Mouse (Mus musculus) forebrain, embryonic 14.5 days (tissue): Measurements from ENCODE around the gene Nfkb2. TPM values are rescaled to one million over a fixed set of nuclear protein-coding genes. Genes with fewer than 3 reads are reported as not detected.

Experiments used
- ATAC-seq: fragments of 200-750 bp; cut with Nextera tagmentation; 2 replicates; pipeline ENCODE4 v1.8.0; 2017; ENCODE audit warnings: mild to moderate bottlenecking, moderate library complexity
- DNase-seq: peaks from one replicate; pipeline ENCODE4 v3.0.0-alpha.2; 2015; ENCODE audit warnings: low spot score
- H3K27ac ChIP-seq: fragments of 300-500 bp; sonication (generic); 2 replicates; pipeline ENCODE4 v1.5.1; 2014; ENCODE audit warnings: low read depth, mild to moderate bottlenecking, control low read depth, low read length, moderate library complexity
- H3K27me3 ChIP-seq: fragments of 300-500 bp; sonication (generic); replicated peaks from 2 replicates; pipeline ENCODE4 v1.6.1; 2014; ENCODE audit warnings: low read length, control low read depth, mixed read lengths; ENCODE audit not compliant: control insufficient read depth, insufficient read depth
- H3K36me3 ChIP-seq: fragments of 300-500 bp; sonication (generic); 2 replicates; pipeline ENCODE4 v1.6.1; 2014; ENCODE audit warnings: low read length, control low read depth; ENCODE audit not compliant: control insufficient read depth, insufficient read depth
- H3K4me1 ChIP-seq: fragments of 300-500 bp; sonication (generic); 2 replicates; pipeline ENCODE4 v1.6.1; 2014; ENCODE audit warnings: antibody characterized with exemption, low read length, control low read depth; ENCODE audit not compliant: control insufficient read depth, insufficient read depth
- H3K4me2 ChIP-seq: fragments of 300-500 bp; sonication (generic); 2 replicates; pipeline ENCODE4 v1.6.1; 2014; ENCODE audit warnings: mild to moderate bottlenecking, control low read depth, low read length
- H3K4me3 ChIP-seq: fragments of 300-500 bp; sonication (generic); 2 replicates; pipeline ENCODE4 v1.5.1; 2014; ENCODE audit warnings: low read depth, low read length, control low read depth
- H3K9ac ChIP-seq: fragments of 300-500 bp; sonication (generic); 2 replicates; pipeline ENCODE4 v1.6.1; 2014; ENCODE audit warnings: mild to moderate bottlenecking, low read length, control low read depth, moderate library complexity
- H3K9me3 ChIP-seq: fragments of 300-500 bp; sonication (generic); replicated peaks from 2 replicates; pipeline ENCODE4 v1.6.1; 2016; ENCODE audit warnings: low read length, control low read depth, mixed read lengths; ENCODE audit not compliant: control insufficient read depth
- WGBS: fragments of 180-500 bp; shearing (Covaris S2); extraction: QIAGEN DNeasy Blood & Tissue Kit; methylation state at CpG from one replicate; pipeline ENCODE4 v1.1.7; 2014; 5-methylcytosine and 5-hydroxymethylcytosine counted together
- polyA plus RNA-seq: library from polyadenylated mRNA; unstranded; fragments of >200 nt; fragmentation: Nextera tagmentation; extraction: Ambion mirVana; gene quantifications from 2 replicates; pipeline ENCODE4 v1.2.1, GENCODE M21; 2014

The Nfkb2 gene
- polyA plus RNA-seq: 1.4 and 1.6 TPM in 2 replicates

DNA sequence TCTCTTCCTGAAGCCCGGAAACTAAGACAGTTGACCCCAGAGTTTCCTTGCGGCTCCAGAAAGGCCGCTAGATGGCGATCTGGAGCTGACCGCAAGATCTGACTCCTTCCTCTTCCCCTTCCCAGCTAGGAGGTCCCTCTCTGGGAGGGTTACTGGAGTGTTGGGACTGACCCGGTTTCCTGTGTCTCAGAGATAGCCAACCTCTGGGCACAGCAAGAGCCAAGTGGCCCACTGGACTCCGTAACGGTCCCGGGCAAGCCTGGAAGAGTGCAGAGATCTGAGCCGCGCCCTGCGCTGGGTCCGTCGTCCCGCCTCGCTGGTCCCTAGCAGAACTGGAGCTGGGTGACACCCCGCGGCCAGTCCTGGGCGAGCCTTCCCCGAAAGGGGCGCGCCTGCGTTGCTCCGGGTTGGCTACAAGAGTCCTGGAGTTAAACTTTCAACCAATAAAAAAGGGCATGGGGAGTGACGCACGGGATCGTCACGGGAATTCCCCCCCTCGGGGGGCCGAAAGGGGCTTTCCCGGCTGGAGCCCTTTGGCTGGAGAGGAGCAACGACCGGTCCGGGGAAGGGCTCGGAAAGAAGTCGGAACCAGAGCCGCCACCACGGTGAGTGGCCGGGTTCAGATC is at the start of gene Nfkb2:
TSS of gene Nfkb2 (plus strand) at position 105 of the 626 bp plus-strand sequence.
- ATAC-seq (peak; percentile 69), DNase-seq (peak; percentile 83)
- H3K9ac ChIP-seq: peak within 1 kb of the TSS; percentile 60
- no peaks in the 10 kb centered on the region for H3K9me3 ChIP-seq
- peak within 1 kb of the TSS; percentile 48 for H3K4me3 ChIP-seq
- WGBS: under 1% methylated on average over 39 of the region's 39 CpGs
- peaks cover 8% of the 10 kb centered on the region for H3K4me1 ChIP-seq
- peak within 1 kb of the TSS; percentile 83 for H3K4me2 ChIP-seq
- H3K27ac ChIP-seq: no peak within 1 kb of the TSS
- peaks cover 11% of the 10 kb centered on the region for H3K27me3 ChIP-seq
- no peaks in the 10 kb centered on the region for H3K36me3 ChIP-seq

DNA sequence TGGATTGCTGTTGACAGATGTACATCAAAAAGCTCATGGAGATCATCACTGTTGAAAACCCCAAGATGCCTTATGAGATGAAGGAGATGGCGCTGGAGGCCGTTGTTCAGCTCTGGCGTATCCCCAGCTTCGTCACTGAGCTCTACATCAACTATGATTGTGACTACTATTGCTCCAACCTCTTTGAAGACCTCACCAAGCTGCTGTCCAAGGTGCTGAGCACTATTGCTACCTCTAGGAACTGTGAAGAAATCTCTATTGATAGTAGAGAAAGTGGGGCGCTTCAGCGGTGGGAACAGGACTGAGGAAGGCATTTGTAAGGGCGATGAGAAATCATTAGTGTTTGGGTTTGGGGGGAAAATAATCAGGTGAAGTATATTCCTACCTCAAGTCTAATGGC is 39.4 kb upstream of the Nfkb2 start:
- DNase-seq: no peak
- Histone ChIP-seq H3K27ac (no peak overlapping the region), H3K4me1 (no peaks in the 10 kb centered on the region), H3K27me3 (no peaks in the 10 kb centered on the region), H3K9ac (no peak overlapping the region), H3K9me3 (no peaks in the 10 kb centered on the region), H3K4me3 (no peak overlapping the region), H3K4me2 (no peak overlapping the region), H3K36me3 (peaks cover 99% of the 10 kb centered on the region)
- no peak for ATAC-seq
- 92% methylated on average over 7 of the region's 7 CpGs for WGBS

DNA sequence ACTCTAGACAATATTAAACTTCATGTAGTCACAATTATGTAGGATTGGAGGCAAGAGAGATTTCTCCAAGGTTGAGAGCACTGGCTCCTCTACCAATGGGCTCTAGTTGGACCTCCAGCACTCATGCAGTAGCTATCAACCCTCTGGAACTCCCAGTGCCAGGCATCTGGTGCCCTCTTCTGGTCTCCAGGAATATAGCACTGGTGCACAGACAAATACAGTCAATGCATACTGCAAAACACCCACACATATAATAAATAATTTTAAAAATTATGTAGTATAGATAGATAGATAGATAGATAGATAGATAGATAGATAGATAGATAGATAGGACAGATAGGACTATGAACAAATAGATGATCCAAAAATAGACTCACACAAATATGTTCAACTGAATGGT is 28.8 kb upstream of the Nfkb2 start:
- Histone ChIP-seq H3K9me3 (no peaks in the 10 kb centered on the region), H3K4me3 (no peak overlapping the region), H3K27ac (no peak overlapping the region), H3K27me3 (no peaks in the 10 kb centered on the region), H3K9ac (no peak overlapping the region), H3K36me3 (peaks cover 71% of the 10 kb centered on the region), H3K4me2 (no peak overlapping the region), H3K4me1 (no peaks in the 10 kb centered on the region)
- ATAC-seq (no peak), DNase-seq (peak; percentile 12)

DNA sequence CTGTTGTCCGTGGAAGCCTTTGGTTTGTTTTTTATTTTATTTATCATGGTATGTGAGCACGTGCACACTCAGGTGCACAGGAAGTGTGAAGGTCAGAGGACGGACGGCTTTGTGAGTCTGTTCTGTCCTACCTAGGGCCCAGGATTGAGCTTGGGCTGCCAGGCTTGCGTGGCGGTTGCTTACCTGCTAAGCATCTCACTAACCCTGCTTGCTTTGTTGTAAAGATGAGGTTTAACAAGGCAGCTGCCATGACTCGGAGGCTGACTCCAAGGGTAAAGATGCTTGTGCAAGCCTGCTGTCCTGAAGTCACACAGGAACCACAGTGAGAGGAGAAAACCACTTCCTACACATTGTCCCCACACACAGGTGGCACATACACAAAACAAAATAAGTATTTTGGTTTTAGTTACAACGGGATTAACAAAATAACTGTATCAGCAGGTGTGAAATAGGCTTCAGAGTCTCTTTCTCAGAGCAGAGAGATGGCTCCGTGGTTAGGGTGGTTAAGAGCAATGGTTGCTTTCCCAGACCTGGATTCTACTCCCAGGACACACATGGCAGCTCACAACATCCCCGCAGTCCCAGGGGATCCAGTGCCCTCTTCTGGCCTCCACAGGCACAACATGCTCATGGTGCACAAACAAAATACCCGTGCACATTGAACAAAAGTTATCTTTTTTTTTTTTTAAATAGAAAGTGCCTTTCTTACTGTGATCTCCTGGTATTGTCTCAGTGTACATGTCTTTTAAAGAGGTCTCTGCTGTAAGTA is 21.9 kb upstream of the Nfkb2 start:
- DNase-seq: no peak
- no peak overlapping the region for H3K27ac ChIP-seq

DNA sequence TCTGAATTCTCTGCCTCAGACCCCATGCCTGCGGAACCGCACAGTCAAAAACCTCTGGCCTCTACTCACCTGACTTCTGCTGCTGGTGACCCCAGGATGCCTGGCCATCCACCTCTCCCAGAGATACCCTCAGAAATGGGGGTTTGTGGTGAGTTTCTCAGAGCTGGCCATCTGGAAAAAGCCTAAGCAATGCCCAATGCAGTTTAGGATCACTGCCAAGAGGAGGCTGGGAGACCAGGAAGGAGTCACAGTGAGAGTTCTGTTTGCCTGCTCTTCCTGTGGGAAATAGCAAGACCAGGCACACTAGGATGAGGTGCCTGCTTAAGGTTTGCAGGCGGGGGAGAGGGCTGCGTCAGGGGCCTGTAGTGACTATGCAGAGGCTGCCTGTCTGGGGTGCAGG is 19.4 kb upstream of the Nfkb2 start:
- Histone ChIP-seq H3K36me3 (peaks cover 70% of the 10 kb centered on the region), H3K4me3 (no peak overlapping the region), H3K27ac (no peak overlapping the region), H3K27me3 (no peaks in the 10 kb centered on the region), H3K9me3 (no peaks in the 10 kb centered on the region), H3K4me1 (no peaks in the 10 kb centered on the region), H3K4me2 (no peak overlapping the region), H3K9ac (no peak overlapping the region)
- no peak for ATAC-seq
- no peak for DNase-seq
- 91% methylated on average over 4 of the region's 4 CpGs for WGBS

More for the DNA sequence above, 21.9 kb upstream of the Nfkb2 start:
- 95% methylated on average over 11 of the region's 11 CpGs for WGBS
- no peak for ATAC-seq
- H3K9me3 ChIP-seq: no peaks in the 10 kb centered on the region
- H3K4me2 ChIP-seq: no peak overlapping the region
- H3K4me3 ChIP-seq: no peak overlapping the region
- no peak overlapping the region for H3K9ac ChIP-seq
- no peaks in the 10 kb centered on the region for H3K27me3 ChIP-seq
- H3K36me3 ChIP-seq: peaks cover 82% of the 10 kb centered on the region
- no peaks in the 10 kb centered on the region for H3K4me1 ChIP-seq

DNA sequence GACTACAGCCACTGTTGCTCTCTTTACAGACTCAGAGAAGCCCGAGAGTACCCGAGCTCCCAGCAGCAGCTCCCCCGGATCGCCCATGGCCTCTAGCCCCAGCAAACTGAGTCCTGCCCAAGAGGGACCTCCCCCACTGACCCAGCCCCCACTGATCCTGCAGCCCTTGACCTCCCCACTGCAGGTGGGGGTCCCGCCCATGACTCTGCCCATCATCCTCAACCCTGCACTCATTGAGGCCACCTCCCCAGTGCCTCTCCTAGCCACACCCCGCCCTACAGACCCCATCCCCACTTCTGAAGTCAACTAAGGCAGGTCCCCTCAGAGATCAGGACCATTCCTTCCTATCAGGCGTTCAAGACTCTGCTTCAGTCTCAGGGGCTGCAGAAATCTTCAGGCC is 18.5 kb upstream of the Nfkb2 start:
- no peak for ATAC-seq
- Histone ChIP-seq H3K9me3 (no peaks in the 10 kb centered on the region), H3K4me2 (no peak overlapping the region), H3K9ac (no peak overlapping the region), H3K27me3 (no peaks in the 10 kb centered on the region), H3K4me3 (no peak overlapping the region), H3K36me3 (peaks cover 61% of the 10 kb centered on the region), H3K27ac (no peak overlapping the region), H3K4me1 (no peaks in the 10 kb centered on the region)
- WGBS: 92% methylated on average over 7 of the region's 7 CpGs
- DNase-seq: no peak

DNA sequence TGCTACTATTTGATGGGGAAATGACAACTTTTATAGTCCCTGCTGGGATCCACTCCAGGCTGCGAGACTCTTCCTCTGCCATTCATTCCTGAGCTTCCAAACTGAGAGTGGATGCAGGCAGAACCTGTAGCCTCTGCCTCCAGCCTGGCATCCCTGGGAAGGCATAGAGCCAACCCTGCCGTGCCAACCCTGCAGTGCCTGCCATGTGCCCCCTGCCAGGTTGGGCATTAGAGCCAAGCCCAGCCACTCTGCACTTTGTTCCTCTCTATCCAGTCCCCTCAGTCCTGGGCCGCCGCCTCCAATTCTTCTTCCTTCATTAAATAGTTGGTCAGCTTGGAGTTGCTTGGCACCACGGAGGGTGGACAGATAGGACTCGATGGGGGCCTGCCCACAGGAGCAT is 18.1 kb upstream of the Nfkb2 start:
- Histone ChIP-seq H3K36me3 (peaks cover 56% of the 10 kb centered on the region), H3K27me3 (no peaks in the 10 kb centered on the region), H3K9me3 (no peaks in the 10 kb centered on the region), H3K9ac (no peak overlapping the region), H3K4me2 (no peak overlapping the region), H3K4me3 (no peak overlapping the region), H3K27ac (no peak overlapping the region), H3K4me1 (no peaks in the 10 kb centered on the region)
- DNase-seq (no peak), ATAC-seq (no peak)
- WGBS: 87% methylated on average over 6 of the region's 6 CpGs

DNA sequence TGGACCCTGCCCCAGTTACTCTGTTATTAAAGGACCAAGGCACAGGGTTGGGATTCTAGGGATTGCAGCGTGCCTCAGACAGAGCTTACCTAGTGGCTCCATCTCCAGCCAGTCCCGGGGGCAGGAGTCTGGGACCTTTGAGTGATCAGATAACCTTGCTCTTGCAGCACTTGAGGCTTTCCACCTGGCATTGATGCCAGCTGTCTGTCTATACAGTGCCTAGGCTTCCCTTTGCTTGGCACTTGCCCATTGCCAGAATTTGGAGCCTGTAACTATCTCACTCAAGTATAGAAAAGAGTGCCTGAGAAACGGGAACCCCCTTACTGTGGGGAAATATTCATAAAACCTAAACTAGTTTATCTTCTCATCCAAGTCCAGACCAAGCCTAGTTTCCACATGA is 17.2 kb upstream of the Nfkb2 start:
- WGBS: 94% methylated on average over 3 of the region's 3 CpGs
- H3K36me3 ChIP-seq: peaks cover 49% of the 10 kb centered on the region
- no peak overlapping the region for H3K4me2 ChIP-seq
- DNase-seq (no peak), ATAC-seq (no peak)
- no peaks in the 10 kb centered on the region for H3K27me3 ChIP-seq
- no peak overlapping the region for H3K27ac ChIP-seq
- H3K4me3 ChIP-seq: no peak overlapping the region
- no peak overlapping the region for H3K9ac ChIP-seq
- H3K9me3 ChIP-seq: no peaks in the 10 kb centered on the region
- H3K4me1 ChIP-seq: no peaks in the 10 kb centered on the region

DNA sequence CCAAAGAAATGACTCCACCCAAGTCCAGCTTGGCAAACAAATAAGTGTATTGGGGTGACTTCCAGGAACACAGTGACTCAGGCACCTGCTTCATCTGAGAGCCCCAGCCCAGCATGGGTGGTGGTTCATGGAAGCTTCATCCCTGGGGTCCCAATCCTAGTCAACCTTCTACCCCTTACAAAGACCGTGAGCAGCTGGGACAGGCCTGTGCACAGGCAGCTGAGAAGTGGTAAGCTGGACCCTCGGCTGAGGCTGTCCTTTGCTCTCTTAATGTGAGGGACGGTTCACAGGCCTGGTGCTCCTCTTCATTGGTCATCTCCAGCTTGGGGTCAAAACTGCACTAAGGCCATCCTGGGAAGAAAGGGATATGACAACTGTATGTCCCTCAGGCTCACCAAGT is 16.6 kb upstream of the Nfkb2 start:
- Histone ChIP-seq H3K27me3 (no peaks in the 10 kb centered on the region), H3K4me2 (no peak overlapping the region), H3K4me3 (no peak overlapping the region), H3K36me3 (peaks cover 43% of the 10 kb centered on the region), H3K9ac (no peak overlapping the region), H3K4me1 (no peaks in the 10 kb centered on the region), H3K9me3 (no peaks in the 10 kb centered on the region), H3K27ac (no peak overlapping the region)
- DNase-seq (no peak), ATAC-seq (no peak)
- WGBS: 87% methylated on average over 3 of the region's 3 CpGs
